Mouse (Mus musculus) brain, adult 2 months (tissue): ENCODE data around the gene Ubtd2.
A peak's percentile ranks its signal among the peaks of the same experiment; 100 is the strongest.
"Not testable (repeated sequence)": the region's sequence is repeated elsewhere in the genome, so short reads cannot be mapped to it uniquely, and the experiment has no call there.

ENCODE experiments used
- DNase-seq: peaks from one replicate; pipeline ENCODE4 v3.0.0; 2011; ENCODE audit warnings: low read depth, low spot score

Ubtd2 gene

DNA sequence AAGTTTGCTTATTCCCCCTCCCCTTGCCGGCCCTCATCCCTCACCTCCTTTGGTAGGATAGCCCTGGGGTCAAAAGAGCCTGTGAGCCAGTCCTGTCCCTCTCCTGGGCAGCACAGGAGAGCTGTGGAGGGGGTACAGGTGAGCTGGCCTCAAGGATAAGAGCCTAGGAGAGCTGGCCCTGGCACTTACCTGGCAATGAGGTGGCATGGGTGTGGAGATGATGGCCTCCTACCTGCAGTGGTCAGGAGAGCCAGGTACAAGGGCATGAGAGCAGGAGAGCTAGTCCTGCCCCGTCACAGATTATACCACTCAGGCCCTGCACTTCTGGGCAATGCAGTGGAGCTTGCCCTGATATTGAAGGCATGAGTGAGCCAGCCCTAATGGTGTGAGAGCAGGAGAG, 9.1 kb downstream of the Ubtd2 start:
- no peak for DNase-seq

- DNase-seq, result peak; percentile 58
Measured at GRCm38 (mm10) chr11:32471925-32472324, 16.8 kb downstream of the Ubtd2 start.

DNA sequence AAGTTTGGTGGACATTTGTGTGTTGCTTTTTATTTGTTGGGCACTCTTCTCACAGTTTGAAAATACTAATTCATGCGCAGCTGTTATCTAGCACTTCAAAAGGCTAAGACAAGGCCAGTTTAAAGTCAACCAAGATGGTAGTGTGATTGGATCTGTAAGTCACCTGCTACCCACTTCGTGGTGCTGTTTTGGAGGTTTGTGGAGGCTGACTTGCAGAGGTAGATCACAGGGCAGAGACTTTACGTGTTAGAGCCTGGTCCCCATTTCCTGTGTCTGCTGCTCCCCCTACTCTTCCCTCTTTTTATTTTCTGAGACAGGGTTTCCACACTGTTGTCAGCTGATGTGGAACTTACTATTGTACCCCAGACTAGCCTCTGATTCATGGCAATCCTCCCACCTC, 19.6 kb downstream of the Ubtd2 start:
- no peak for DNase-seq

- no peak for DNase-seq
Measured at GRCm38 (mm10) chr11:32475487-32476236, 20.5 kb downstream of the Ubtd2 start.

DNA sequence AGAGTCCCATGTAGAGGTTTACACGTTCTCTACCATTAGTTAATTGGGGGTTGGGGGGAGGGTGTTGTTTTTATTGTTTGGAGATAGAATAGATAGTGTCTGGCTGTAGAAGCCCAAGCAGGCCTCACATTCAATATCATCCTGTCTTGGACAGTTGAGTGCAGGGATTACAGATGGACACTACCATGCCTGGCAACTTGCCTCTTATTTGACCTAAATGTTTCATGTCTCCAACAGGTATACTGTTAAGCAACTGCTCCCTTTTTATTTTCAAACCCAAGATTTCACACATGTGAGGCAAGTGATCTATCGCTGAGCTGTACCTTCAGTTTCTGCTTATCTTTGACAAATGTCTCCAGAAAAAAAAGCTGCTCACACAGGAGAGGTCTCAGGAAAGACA, 26.4 kb downstream of the Ubtd2 start:
- DNase-seq, result peak; percentile 85

GRCm38 (mm10) chr11:32485290-32485689, 30.1 kb downstream of the Ubtd2 start:
- no peak for DNase-seq

- DNase-seq, result no peak
Measured at GRCm38 (mm10) chr11:32486621-32487020, 31.5 kb downstream of the Ubtd2 start.

GRCm38 (mm10) chr11:32487501-32487900, 32.3 kb downstream of the Ubtd2 start:
- DNase-seq, result no peak

GRCm38 (mm10) chr11:32488344-32488743, 33.2 kb downstream of the Ubtd2 start:
- no peak for DNase-seq

DNA sequence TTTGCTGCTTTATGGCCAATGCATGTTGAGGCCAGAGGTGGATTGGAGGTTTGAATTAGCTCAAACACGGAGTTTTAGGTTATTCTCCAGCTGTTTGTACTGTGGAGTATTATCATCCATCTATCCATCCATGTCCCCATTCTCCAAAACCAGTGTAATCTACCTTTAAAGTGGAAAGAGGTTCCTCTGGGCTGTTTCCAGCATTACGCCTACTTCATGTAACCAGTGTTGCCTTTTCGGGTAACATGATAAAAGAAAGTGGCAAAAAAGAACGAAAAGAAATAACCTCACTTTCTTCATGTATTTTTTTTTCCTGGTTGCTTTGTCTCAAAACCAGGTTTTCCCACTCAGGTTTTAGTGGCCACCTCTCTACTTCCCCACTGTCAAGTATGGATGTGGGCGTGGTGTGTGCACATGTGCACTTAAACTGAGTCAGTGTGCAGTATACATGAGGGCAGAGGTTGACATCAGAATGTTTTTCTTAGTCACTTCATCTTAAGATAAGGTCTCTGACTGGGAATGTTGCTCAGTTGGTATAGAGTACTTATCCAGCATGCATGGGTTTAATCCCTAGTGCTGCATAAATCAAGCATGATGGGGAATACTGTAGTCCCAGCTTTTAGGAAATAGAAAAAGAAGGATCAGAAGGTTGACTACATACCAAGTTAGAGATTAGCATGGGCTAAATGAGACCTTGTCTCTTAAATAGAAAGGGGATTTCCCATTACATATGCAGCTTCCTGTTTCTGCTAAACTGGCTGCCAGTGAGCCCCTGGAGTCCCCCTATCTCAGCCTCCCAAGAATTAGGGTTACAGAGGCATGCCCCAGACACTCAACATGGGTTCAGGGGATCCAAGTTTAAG, 33.9 kb downstream of the Ubtd2 start:
- DNase-seq, result no peak

GRCm38 (mm10) chr11:32491079-32491478, 35.9 kb downstream of the Ubtd2 start:
- no peak for DNase-seq

GRCm38 (mm10) chr11:32493312-32493711, 38.1 kb downstream of the Ubtd2 start:
- DNase-seq, result no peak

DNA sequence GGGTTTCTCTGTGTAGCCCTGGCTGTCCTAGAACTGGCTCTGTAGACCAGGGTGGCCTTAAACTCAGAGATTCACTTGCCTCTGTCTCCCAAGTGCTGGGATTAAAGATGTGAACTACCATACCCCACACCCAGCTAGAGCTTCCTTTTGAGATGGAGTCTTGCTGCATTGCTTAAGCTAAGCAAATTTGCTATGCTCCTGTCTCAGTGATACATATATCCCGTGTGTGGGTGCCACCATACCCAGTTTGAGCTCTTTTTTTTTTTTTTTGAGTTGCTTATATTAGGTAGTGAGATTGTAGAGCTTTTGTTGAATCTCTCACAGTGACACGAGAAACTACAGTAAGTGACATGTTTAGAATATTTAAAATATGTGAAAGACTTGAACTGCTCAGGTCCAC, 40.1 kb downstream of the Ubtd2 start:
- peak; percentile 33 for DNase-seq

- peak; percentile 90 for DNase-seq
Measured at GRCm38 (mm10) chr11:32498757-32499535, 43.8 kb downstream of the Ubtd2 start.

DNA sequence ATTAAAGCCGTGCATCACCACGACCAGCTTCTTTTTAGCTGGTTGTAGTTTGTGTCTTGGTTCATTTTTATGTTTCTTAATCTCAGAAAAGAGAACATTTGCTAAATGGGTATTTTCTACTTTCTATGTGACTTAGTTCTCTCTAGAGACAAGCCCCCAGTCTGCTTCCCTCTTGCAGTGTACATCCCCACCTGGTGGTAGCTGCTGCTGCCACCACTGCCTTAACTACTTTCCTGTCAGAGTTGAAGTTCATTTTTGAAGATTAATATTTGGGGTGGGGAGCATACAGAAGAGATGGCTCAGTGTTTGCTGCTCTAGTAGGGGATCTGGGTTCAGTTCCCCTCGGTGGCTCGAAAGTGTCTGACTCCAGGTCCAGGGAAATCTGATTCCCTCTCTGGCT, 44.8 kb downstream of the Ubtd2 start:
- no peak for DNase-seq

DNA sequence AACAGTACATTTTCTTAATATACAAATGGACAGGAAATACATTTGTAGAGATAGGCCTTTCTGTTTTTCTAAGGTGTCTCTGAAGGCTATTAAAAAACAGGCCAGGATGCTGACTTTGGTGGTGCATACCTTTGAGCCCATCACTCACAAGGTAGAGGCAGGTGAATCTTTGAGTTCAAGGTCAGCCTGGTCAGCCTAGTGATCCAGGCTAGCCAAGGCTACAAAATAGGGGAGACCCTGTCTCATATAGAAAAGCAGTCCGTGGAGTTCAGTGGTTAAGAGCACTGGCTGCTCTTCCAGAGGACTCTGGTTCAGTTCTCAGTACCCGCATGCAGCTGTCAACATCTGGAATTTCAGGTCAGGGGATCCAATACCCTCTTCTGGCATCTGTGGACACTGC, 48.5 kb downstream of the Ubtd2 start:
- DNase-seq, result no peak

- peak; percentile 87 for DNase-seq
Measured at GRCm38 (mm10) chr11:32505091-32505739, 50.0 kb downstream of the Ubtd2 start.

- DNase-seq, result no peak
Measured at GRCm38 (mm10) chr11:32510930-32511329, 55.8 kb downstream of the Ubtd2 start.

GRCm38 (mm10) chr11:32514853-32515252, 59.7 kb downstream of the Ubtd2 start:
- not testable (repeated sequence) for DNase-seq

DNA sequence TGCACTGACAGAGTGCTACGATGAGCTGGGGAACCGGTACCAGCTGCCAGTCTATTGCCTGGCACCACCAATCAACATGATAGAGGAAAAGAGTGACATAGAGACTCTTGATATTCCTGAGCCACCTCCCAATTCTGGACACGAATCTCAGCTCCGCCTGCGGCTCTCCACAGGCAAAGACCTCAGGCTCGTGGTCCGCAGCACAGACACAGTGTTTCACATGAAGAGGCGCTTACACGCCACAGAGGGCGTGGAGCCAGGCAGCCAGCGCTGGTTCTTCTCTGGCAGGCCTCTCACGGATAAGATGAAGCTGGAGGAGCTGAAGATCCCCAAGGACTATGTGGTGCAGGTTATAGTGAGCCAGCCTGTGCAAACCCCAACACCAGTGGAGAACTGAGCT, 60.9 kb downstream of the Ubtd2 start:
- peak; percentile 38 for DNase-seq

- peak; percentile 98 for DNase-seq
Measured at GRCm38 (mm10) chr11:32516916-32517712, 61.9 kb downstream of the Ubtd2 start.
